Mouse (Mus musculus) embryo, embryonic 11.5 days (tissue): Measurements from ENCODE around the gene Trio.
"Not testable (repeated sequence)": the region's sequence is repeated elsewhere in the genome, so short reads cannot be mapped to it uniquely, and the experiment has no call there.

Experiments
- DNase-seq: peaks from one replicate; pipeline ENCODE4 v3.0.0-alpha.2; 2012; ENCODE audit warnings: low read depth, low spot score

Gene Trio

DNA sequence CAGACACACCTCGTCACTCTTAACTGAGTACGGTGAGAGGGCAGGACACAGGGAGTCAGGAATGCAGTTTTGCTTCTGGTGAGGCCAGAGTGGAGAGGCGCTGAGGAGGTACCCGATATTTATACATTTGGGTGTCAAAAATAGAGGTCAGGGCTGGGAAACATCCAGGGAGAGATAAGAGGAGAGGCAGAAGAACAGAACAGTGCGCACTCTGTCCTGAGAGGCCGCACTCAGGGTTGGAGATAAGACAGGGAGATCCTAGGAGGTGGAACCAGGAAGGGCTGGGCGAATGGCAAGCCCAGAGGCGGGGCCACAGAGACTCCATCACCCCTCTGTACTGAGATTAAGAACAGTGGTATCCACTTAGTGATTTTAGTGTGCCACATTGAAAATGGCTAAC, 185.1 kb downstream of the Trio start:
- no peak for DNase-seq

DNA sequence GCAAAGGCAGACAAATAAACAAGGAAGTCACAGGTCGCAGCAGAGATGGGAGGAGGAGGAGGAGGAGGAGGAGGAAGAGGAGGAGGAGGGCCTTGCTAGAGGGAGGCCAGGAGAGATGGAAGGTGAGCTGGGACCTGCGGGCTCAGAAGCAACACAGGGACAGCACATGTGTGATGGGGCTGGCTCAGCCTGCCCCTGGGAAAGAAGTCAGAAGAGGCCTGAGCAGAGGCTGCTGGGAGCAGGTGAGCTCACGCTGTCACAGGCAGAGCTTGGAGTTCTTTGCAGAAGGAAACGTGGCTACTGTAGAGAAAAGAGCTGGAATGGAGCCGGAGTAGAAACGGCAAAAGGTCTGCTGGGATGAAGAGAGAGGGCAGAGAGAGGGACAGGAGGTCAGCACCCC, 185.5 kb downstream of the Trio start:
- no peak for DNase-seq

DNA sequence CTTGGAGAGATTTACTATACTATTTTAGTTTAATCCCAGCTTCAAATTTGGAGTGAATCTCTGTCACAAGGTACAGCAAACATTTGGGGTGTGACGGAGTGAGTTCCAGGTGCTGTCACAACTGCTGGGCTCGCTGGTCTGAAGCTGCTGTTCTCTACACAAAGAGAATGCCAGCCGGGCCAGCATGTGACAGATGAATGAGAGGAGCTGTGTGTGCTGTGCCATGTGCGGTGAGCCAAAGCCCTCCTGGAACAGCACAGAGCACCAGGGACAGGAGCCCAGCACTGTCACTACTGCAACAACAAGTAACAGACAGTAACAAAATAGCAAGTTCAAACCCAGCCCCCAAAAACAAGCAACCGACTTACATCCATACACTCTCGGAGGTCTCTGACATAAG, 194.0 kb downstream of the Trio start:
- no peak for DNase-seq

DNA sequence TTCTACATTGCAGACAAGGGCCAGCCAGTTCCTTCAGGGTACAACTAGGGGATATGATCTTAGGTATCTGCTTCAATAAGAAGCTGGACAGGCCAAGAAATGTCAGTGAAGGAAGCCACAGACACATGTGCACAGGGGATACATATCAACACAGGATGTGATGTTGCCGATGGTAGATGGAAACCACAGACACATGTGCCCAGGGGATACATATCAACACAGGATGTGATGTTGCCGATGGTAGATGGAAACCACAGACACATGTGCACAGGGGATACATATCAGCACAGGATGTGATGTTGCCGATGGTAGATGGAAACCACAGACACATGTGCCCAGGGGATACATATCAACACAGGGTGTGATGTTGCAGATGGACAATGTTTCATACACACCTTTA, 197.8 kb downstream of the Trio start:
- not testable (repeated sequence) for DNase-seq

DNA sequence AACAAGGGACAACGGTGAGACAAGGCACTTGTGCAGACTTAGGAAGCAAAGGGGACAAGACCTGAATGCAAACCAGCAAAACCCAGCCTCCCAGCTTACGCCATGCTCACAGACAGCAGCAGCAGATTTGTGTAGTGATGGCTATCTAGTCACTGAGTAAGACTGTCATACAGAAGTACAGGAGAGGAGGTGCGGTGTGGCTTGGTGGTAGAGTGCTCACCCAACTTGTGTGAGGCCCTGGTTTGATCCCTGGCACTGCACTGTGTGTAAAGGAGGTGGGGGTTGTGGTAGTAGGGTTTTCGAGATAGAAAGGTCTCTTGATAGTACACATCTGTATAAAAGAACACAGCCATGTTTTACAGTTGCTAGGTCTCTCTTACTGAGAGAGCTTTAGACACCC, 198.8 kb downstream of the Trio start:
- no peak for DNase-seq

GRCm38 (mm10) chr15:27826048-27826637, 199.5 kb downstream of the Trio start:
- no peak for DNase-seq

- no peak for DNase-seq
Measured at GRCm38 (mm10) chr15:27825390-27825789, 200.3 kb downstream of the Trio start.

- DNase-seq, result no peak
Measured at GRCm38 (mm10) chr15:27823581-27823980, 202.1 kb downstream of the Trio start.

DNA sequence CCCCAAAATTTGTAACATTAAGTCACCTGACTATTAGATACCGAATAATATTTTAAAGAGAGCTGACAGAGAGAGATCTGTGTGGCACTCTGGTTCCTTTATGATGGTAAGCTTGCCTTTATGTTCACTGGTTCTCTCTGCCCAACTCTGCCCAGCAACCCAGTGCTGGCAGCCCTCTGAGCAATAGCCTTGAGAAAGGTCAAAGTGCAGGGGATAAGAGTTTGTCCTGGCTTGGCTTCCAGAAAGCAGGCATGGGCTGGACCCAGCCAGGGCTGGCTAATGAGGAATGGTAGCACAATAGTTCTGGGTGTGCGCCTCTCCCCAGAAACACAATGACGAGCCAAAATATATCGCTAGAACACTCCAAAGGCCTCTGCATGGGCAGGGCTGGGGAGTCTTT, 203.2 kb downstream of the Trio start:
- DNase-seq, result no peak

GRCm38 (mm10) chr15:27821651-27822364, 203.8 kb downstream of the Trio start:
- no peak for DNase-seq

DNA sequence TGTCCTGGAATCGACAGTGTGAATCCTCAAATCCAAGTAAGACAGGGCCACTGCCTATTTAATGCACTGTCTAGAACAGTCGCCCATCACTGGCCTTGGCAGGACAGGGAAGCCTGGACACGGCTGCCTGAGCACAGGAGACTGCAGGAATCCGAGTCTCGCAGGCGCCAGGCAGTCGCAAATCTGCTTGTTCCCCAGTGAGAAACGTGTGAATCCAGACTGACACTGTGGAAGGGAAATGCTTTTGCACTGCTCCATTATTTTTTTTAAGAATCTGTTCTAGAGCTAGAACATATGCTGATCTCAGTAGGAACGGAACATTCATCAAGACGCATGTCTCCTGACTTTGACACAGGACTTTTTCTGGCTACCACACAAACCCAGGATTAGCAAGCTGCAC, 208.6 kb downstream of the Trio start:
- no peak for DNase-seq

DNA sequence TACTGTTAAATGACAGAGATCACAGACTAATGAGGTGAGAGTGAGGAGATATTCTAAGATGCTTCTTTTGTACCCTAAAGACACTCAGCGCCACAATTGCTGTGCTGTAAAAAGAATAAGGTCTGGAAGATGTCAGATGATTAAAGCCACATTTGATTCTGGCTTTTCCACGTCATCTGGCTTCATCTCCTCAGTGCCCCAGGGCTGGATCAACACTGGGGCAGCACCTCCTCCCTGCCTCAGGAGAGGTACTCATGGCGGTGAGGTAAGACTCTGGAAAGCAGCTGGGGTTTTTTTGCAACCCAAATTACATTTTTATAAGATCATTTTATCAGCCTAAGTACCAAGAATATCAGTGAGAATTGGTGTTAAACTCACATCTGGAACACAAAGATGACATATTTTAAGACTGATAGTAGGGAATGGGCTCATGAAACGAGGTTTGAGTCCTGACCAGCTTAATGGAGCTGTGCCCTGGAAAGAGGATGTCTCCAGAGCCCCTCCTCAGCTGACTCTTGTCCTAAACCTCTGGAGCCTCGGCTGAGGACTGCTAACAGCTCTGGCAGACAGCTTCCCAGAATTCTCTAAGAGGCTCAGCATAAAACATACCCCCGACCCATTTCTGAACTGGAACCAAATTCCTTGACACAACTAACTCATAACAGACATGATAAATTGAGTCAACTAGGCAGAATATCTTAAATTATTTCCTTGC, 210.8 kb downstream of the Trio start:
- no peak for DNase-seq

DNA sequence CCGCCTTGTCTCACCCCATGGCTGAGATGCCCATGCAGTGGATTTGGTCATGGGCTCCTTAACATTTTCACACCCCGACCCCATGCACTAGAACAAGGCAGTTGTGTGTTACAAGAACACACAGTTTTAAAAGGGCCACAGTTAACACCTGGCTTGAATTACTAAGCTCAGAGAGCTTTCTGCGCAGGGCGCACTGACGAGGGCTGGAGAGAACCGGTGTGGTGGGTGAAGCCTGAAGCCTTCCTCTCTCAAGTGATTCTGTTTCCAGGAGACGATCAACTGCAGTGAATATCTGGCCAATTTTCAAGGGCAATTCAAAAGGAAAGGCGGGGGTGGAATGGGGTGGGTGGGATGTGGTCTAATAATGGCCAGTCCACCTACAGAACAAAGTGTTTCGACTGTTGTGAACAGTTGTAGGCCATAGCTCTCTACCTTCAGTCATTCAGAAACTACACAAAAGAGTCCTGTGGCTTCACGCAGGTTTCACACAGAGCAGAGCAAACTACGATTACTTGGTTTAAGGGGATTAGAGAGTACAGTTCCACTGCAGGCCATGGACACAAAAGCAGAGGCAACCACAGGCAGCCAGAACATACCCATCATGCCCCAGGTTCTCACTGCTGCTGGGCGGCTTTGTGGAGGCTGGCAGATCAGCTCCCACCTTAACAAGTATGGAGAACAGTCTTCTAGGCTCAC, 214.7 kb downstream of the Trio start:
- no peak for DNase-seq

DNA sequence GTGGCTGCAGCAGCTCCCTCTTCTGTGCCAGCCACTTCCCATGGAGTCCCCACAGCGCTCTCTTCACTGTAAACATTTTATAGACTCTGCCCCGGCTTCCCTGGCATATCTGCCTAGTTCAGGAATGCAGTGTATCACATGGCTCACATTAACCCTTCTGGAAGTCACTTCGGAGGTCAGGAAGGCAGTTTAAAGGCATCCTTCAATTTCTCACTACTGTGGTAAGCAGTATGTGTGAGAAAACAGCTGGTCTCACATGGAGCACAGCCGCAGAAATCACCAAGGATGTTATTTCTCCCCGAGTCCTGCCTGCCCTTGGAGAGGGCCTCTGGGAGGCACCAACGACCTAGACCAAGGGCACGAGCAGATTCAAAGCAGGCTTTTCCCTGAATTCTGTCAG, 215.4 kb downstream of the Trio start:
- no peak for DNase-seq

GRCm38 (mm10) chr15:27808596-27809276, 216.9 kb downstream of the Trio start:
- no peak for DNase-seq

DNA sequence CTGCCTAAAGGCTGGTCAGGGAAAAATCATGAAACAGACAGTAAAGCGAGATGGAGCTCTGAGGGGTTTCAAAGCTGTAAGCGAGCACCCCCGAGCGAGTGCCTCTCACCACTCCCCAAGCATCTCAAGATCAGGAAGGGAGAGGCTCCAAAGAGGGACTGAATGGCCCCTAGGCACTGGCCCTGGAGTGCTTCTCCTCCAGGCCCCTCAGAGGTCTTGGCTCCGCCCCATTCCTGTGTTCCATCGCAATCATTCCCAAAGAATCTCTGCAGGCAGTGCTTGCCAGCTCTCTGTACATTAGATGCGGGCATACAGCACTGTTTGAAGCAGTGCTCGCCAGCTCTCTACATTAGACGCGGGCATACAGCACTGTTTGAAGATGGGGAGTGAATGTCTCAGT, 219.4 kb downstream of the Trio start:
- DNase-seq, result no peak

- DNase-seq, result no peak
Measured at GRCm38 (mm10) chr15:27805654-27806053, 220.0 kb downstream of the Trio start.

DNA sequence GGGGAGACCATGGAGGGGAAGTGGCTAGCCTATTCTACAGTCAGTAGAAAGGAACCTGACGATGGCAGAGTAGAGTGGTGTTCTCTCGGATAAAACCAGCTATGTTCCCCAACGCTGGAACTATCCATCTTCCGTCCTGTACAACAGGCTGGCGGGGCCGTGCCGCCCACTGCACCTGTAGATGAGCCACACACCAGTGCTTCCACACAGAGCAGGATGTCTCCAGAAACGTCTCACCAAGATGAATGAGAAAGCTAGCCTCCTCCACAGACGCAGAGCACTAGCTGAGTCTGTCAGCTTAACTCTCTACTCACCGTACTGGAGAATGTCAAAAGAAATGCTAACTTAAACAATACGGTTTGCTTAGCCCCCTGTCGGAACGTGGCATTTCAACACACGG, 221.2 kb downstream of the Trio start:
- DNase-seq, result no peak

- no peak for DNase-seq
Measured at GRCm38 (mm10) chr15:27803568-27804345, 221.9 kb downstream of the Trio start.

DNA sequence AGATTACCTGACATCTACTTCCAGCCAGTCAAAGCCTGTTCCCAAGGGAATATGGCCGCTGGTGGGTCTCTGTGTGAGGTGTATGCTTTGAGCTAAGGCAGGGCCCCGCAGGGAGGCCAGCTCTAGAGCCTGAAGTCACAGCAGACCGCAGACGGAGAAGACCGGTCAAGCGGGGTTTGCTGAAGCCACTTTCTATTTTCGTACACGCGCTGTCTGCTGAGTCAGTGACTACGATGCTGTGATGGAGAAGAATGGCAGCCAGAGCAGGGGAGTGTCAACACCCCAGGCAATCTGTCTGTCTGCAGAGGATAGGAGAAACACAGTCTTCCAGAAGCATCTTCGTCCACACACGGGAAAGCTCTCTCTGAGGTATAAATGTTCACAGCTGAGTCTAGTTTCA, 223.4 kb downstream of the Trio start:
- DNase-seq, result no peak

GRCm38 (mm10) chr15:27801177-27801576, 224.5 kb downstream of the Trio start:
- no peak for DNase-seq
